Mouse (Mus musculus): ENCODE measurements at regions not wholly inside any gene's neighbourhood (a gene's known extent, or its start where the extent isn't known, plus 50 kb on each side); places are given as distances from the start of the nearest gene placed in this dataset.

- TF ChIP-seq CTCF (IDR thresholded peaks at IDR 0.05; ENCODE audit: control insufficient read depth, insufficient read depth, insufficient read length), result no peak
- TF ChIP-seq CEBPB (IDR thresholded peaks at IDR 0.05; ENCODE audit: low read depth), result no peak
- no peak for TF ChIP-seq MYOD1 (IDR thresholded peaks at IDR 0.05; ENCODE audit: control insufficient read depth, insufficient read length, low read depth)
- no peak for TF ChIP-seq USF1 (IDR thresholded peaks at IDR 0.05; ENCODE audit: low read depth)
- no peak for TF ChIP-seq FOSL1 (IDR thresholded peaks at IDR 0.05; ENCODE audit: insufficient read depth, low read length, poor library complexity, severe bottlenecking)
- no peak for TF ChIP-seq MYOG (IDR thresholded peaks at IDR 0.05; ENCODE audit: control insufficient read depth, extremely low read depth, insufficient read length)
These were observed 173.0 kb upstream of the Zfp703 start for GRCm38 (mm10) chr8:26804089-26804488.

Data from C2C12 (cell line).